Mouse (Mus musculus) cortical plate, adult 2 months (tissue): ENCODE data around the gene Zfp606.

Experiments used
- CTCF ChIP-seq: fragments of 200-500 bp; IDR thresholded peaks from 2 replicates; pipeline ENCODE4 v1.5.1; 2011; ENCODE audit warnings: mild to moderate bottlenecking, control low read depth, low read length; ENCODE audit not compliant: insufficient read depth; ENCODE audit errors: extremely low read depth
- POLR2A ChIP-seq: fragments of 200-500 bp; IDR thresholded peaks from 2 replicates; pipeline ENCODE4 v1.6.1; 2011; ENCODE audit warnings: mild to moderate bottlenecking, low read length, control low read depth; ENCODE audit not compliant: insufficient read depth; ENCODE audit errors: extremely low read depth

GRCm38 (mm10) chr7:12512217-12512616 is 34.1 kb downstream of the Zfp606 start, which contains the start of gene 2900092C05Rik:
- TF ChIP-seq CTCF (no peak), POLR2A (no peak)
